Mouse (Mus musculus): Measurements from ENCODE around the gene Hspb7. TPM values are rescaled to one million over a fixed set of nuclear protein-coding genes. Genes with fewer than 3 reads are reported as not detected.

The Hspb7 gene
- polyA plus RNA-seq, 1 experiment from 2014 or later, result 8.0 TPM

GRCm38 (mm10) chr4:141387093-141387784, 33.3 kb upstream of the Hspb7 start:
- H3K27me3 ChIP-seq (replicated peaks; ENCODE audit: control insufficient read depth, insufficient read depth, low read length), result peaks cover 18% of the 10 kb centered on the region; the same call in 1 of the 2 replicates
- no peaks in the 10 kb centered on the region for H3K36me3 ChIP-seq (ENCODE audit: control insufficient read depth, insufficient read depth)
- ATAC-seq, result no peak
- H3K4me2 ChIP-seq (replicated peaks; ENCODE audit: low read depth), result no peak overlapping the region
- no peak overlapping the region for H3K4me3 ChIP-seq (ENCODE audit: low read depth, low read length)
- no peaks in the 10 kb centered on the region for H3K9me3 ChIP-seq (ENCODE audit: control insufficient read depth)
- TF ChIP-seq CTCF (IDR thresholded peaks at IDR 0.05; ENCODE audit: low read depth), result peak; percentile 90
- H3K9ac ChIP-seq (ENCODE audit: low read depth, low read length), result no peak overlapping the region
- WGBS, result 17% methylated on average over 5 of the region's 5 CpGs
- H3K4me1 ChIP-seq (replicated peaks; ENCODE audit: control insufficient read depth, insufficient read depth, low read length), result 0 out of 2 replicates have a peak, but pooled peaks cover 5% of the 10 kb centered on the region
- H3K27ac ChIP-seq (ENCODE audit: low read depth, low read length), result no peak overlapping the region

- H3K4me1 ChIP-seq (replicated peaks; ENCODE audit: control insufficient read depth, insufficient read depth, low read length), result no peaks in the 10 kb centered on the region
- H3K4me3 ChIP-seq (ENCODE audit: low read depth, low read length), result no peak overlapping the region
- no peak overlapping the region for H3K4me2 ChIP-seq (replicated peaks; ENCODE audit: low read depth)
- no peak for ATAC-seq
- H3K27ac ChIP-seq (ENCODE audit: low read depth, low read length), result no peak overlapping the region
- no peaks in the 10 kb centered on the region for H3K9me3 ChIP-seq (ENCODE audit: control insufficient read depth)
- H3K27me3 ChIP-seq (replicated peaks; ENCODE audit: control insufficient read depth, insufficient read depth, low read length), result peaks cover 11% of the 10 kb centered on the region; the same call in 1 of the 2 replicates
- no peak overlapping the region for H3K9ac ChIP-seq (ENCODE audit: low read depth, low read length)
- no peaks in the 10 kb centered on the region for H3K36me3 ChIP-seq (ENCODE audit: control insufficient read depth, insufficient read depth)
- 67% methylated on average over 5 of the region's 5 CpGs for WGBS
- TF ChIP-seq CTCF (IDR thresholded peaks at IDR 0.05; ENCODE audit: low read depth), result no peak
Observed at GRCm38 (mm10) chr4:141387933-141388332, 32.6 kb upstream of the Hspb7 start.

GRCm38 (mm10) chr4:141389366-141390150, 31.0 kb upstream of the Hspb7 start:
- WGBS, result 74% methylated on average over 18 of the region's 18 CpGs
- TF ChIP-seq CTCF (IDR thresholded peaks at IDR 0.05; ENCODE audit: low read depth), result no peak
- H3K4me2 ChIP-seq (replicated peaks; ENCODE audit: low read depth), result no peak overlapping the region
- no peak for ATAC-seq
- no peaks in the 10 kb centered on the region for H3K36me3 ChIP-seq (ENCODE audit: control insufficient read depth, insufficient read depth)
- no peaks in the 10 kb centered on the region for H3K9me3 ChIP-seq (ENCODE audit: control insufficient read depth)
- H3K4me3 ChIP-seq (ENCODE audit: low read depth, low read length), result no peak overlapping the region
- H3K27ac ChIP-seq (ENCODE audit: low read depth, low read length), result no peak overlapping the region
- no peak overlapping the region for H3K9ac ChIP-seq (ENCODE audit: low read depth, low read length)
- H3K27me3 ChIP-seq (replicated peaks; ENCODE audit: control insufficient read depth, insufficient read depth, low read length), result no peaks in the 10 kb centered on the region
- no peaks in the 10 kb centered on the region for H3K4me1 ChIP-seq (replicated peaks; ENCODE audit: control insufficient read depth, insufficient read depth, low read length)

- Histone ChIP-seq H3K4me1 (replicated peaks; ENCODE audit: control insufficient read depth, insufficient read depth, low read length) (no peaks in the 10 kb centered on the region), H3K4me3 (ENCODE audit: low read depth, low read length) (no peak overlapping the region), H3K27ac (ENCODE audit: low read depth, low read length) (no peak overlapping the region), H3K27me3 (replicated peaks; ENCODE audit: control insufficient read depth, insufficient read depth, low read length) (no peaks in the 10 kb centered on the region), H3K4me2 (replicated peaks; ENCODE audit: low read depth) (no peak overlapping the region), H3K9ac (ENCODE audit: low read depth, low read length) (no peak overlapping the region), H3K36me3 (ENCODE audit: control insufficient read depth, insufficient read depth) (no peaks in the 10 kb centered on the region), H3K9me3 (ENCODE audit: control insufficient read depth) (no peaks in the 10 kb centered on the region)
- WGBS, result 76% methylated on average over 12 of the region's 12 CpGs
- ATAC-seq, result no peak
- no peak for TF ChIP-seq CTCF (IDR thresholded peaks at IDR 0.05; ENCODE audit: low read depth)
Observed at GRCm38 (mm10) chr4:141391293-141391692, 29.3 kb upstream of the Hspb7 start.

GRCm38 (mm10) chr4:141394751-141395150, 25.8 kb upstream of the Hspb7 start:
- Histone ChIP-seq H3K27me3 (replicated peaks; ENCODE audit: control insufficient read depth, insufficient read depth, low read length) (no peaks in the 10 kb centered on the region), H3K9ac (ENCODE audit: low read depth, low read length) (no peak overlapping the region), H3K36me3 (ENCODE audit: control insufficient read depth, insufficient read depth) (no peaks in the 10 kb centered on the region), H3K27ac (ENCODE audit: low read depth, low read length) (no peak overlapping the region), H3K4me3 (ENCODE audit: low read depth, low read length) (0 out of 2 replicates have a peak overlapping the region, but pooled peaks have one; percentile 1), H3K9me3 (ENCODE audit: control insufficient read depth) (no peaks in the 10 kb centered on the region), H3K4me1 (replicated peaks; ENCODE audit: control insufficient read depth, insufficient read depth, low read length) (no peaks in the 10 kb centered on the region), H3K4me2 (replicated peaks; ENCODE audit: low read depth) (peak overlapping the region; percentile 49)
- ATAC-seq, result no peak
- TF ChIP-seq CTCF (IDR thresholded peaks at IDR 0.05; ENCODE audit: low read depth), result no peak
- 17% methylated on average over 16 of the region's 16 CpGs for WGBS

GRCm38 (mm10) chr4:141397861-141398260, 22.7 kb upstream of the Hspb7 start:
- Histone ChIP-seq H3K4me3 (ENCODE audit: low read depth, low read length) (no peak overlapping the region), H3K9ac (ENCODE audit: low read depth, low read length) (no peak overlapping the region), H3K27me3 (replicated peaks; ENCODE audit: control insufficient read depth, insufficient read depth, low read length) (no peaks in the 10 kb centered on the region), H3K27ac (ENCODE audit: low read depth, low read length) (no peak overlapping the region), H3K4me1 (replicated peaks; ENCODE audit: control insufficient read depth, insufficient read depth, low read length) (no peaks in the 10 kb centered on the region), H3K4me2 (replicated peaks; ENCODE audit: low read depth) (no peak overlapping the region), H3K9me3 (ENCODE audit: control insufficient read depth) (no peaks in the 10 kb centered on the region), H3K36me3 (ENCODE audit: control insufficient read depth, insufficient read depth) (no peaks in the 10 kb centered on the region)
- no peak for TF ChIP-seq CTCF (IDR thresholded peaks at IDR 0.05; ENCODE audit: low read depth)
- no peak for ATAC-seq
- 76% methylated on average over 12 of the region's 12 CpGs for WGBS

Data from intestine, postnatal 0 days (tissue).